Mouse (Mus musculus) brain, adult 10 weeks (tissue): ENCODE results near the gene Gm3417. TPM values are rescaled to one million over a fixed set of nuclear protein-coding genes. Genes with fewer than 3 reads are reported as not detected.

ENCODE experiments used
- polyA plus RNA-seq: library from polyadenylated mRNA; stranded (reverse); fragments of 350-450 nt; fragmentation: Illumina TruSeq; extraction: RNeasy Lipid Tissue Mini Kit (QIAGEN cat#74804); gene quantifications from one replicate; pipeline ENCODE4 v1.2.3, GENCODE M21; 2015; ENCODE audit warnings: low read depth, low replicate concordance

Gene Gm3417
- not detected for polyA plus RNA-seq

GRCm38 (mm10) chr17:14978362-14979038 is at the start of gene Gm3417, which contains the start of gene 9030025P20Rik:
Gene Gm3417, minus strand, starts transcription at chr17:14978790.
Gene 9030025P20Rik, plus strand, starts transcription at chr17:14978468.

GRCm38 (mm10) chr17:15009706-15010413 is 31.3 kb upstream of the Gm3417 start, which contains the start of gene Gm3435:
Gene Gm3435, plus strand, starts transcription at chr17:15010176.

GRCm38 (mm10) chr17:14960951-14961556 is 17.5 kb downstream of the Gm3417 start, which contains the start of gene Phf10:
Gene Phf10, minus strand, starts transcription at chr17:14961273.

GRCm38 (mm10) chr17:14943009-14943728 is 35.4 kb downstream of the Gm3417 start, which contains the start of the genes Wdr27 and 1600012H06Rik:
Gene Wdr27, minus strand, starts transcription at chr17:14943158.
Gene 1600012H06Rik, plus strand, starts transcription at chr17:14943184.

Other genes starting within 250 kb of the Gm3417 start
- 6.6 TPM for gene Wdr27, start 35.6 kb downstream of the Gm3417 start, polyA plus RNA-seq
- gene 1600012H06Rik, start 35.6 kb downstream of the Gm3417 start, polyA plus RNA-seq = 21.6 TPM
- 48.7 TPM for gene Phf10, start 17.5 kb downstream of the Gm3417 start, polyA plus RNA-seq
- 6.1 TPM for gene 9030025P20Rik, start 322 bp downstream of the Gm3417 start, polyA plus RNA-seq
- gene Gm3435, start 31.4 kb upstream of the Gm3417 start, polyA plus RNA-seq = 4.3 TPM
- gene Ermard, start 62.4 kb upstream of the Gm3417 start, polyA plus RNA-seq = 42.5 TPM
- not detected for gene Tcte3, start 62.7 kb upstream of the Gm3417 start, polyA plus RNA-seq
- 1.9 TPM for gene Gm3448, start 62.7 kb upstream of the Gm3417 start, polyA plus RNA-seq